Mouse (Mus musculus) mesoderm, embryonic 11.5 days (tissue): ENCODE results near the gene Phykpl.
"Not testable (repeated sequence)": the region's sequence is repeated elsewhere in the genome, so short reads cannot be mapped to it uniquely, and the experiment has no call there.

Source experiments
- DNase-seq: peaks from one replicate; pipeline ENCODE4 v3.0.0-alpha.2; 2012; ENCODE audit warnings: low read depth, low spot score

Phykpl gene

DNA sequence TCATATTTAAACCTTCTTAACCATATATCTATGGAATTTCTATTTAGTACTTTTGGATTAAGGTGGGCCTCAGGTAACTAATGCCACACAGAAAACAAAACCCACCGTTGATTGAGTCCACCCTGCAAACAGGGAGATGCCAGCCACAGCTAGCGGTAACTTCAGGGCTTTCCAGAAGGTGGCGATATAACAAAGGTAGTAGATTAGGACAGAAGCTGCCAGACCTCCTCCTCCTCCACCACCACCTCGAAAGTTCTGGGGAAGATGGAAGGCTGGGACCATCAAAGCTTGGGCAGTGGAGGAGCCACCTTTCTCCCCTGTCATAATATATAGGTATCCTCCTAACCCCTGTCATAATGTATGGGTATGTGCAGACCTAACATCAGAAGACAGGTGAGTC is 33.1 kb downstream of the Phykpl start:
- DNase-seq = peak; percentile 72

DNA sequence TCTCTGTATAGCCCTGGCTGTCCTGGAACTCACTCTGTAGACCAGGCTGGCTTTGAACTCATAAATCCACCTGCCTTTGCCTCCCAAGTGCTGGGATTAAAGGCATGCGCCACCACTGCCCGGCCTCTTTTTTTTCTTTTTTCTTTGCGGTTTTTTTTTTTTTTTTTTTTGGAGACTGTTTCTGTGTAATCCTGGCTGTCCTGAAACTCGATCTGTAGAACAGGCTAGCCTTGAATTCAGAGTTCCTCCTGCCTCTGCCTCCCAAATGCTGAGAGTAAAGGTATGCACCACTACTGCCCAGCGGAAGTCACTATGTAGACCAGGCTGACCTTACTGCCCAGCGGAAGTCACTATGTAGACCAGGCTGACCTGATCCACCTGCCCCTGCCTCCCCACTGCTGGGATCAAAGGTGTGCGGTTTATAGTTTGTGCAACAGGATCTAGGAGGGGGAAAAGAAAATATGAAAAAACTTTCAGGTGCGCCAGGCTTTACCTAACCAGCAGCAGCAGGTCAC is 34.4 kb downstream of the Phykpl start:
- no peak for DNase-seq

DNA sequence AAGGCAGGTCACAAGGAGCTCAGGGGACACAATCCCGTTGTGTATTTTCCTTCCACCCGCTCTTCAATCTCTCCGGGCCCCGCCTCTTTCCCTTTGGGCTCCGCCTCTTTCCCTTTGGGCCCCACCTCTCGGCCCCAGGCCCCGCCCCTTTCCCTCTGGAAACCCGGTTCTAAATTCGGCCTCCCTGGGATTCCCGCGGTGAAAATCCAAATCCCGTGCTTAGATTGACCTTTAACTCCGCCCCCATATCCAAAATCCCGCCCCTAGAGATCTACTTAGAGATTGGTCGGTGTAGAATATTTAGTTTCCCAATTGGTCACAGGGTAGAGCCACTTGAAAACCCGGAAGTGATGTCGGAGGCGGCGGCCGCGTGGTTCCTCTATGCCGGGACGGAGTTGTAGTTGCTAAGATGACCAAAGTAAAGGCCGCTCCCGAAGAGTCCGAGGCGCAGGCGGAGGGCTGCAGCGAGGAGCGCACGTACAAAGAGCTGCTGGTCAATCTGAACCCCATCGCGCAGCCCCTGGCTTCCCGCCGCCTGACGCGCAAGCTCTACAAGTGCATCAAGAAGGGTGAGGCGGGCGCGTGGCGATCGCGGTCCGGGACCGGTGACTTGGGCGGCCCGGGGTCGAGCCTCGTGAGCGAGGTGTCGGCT is 35.0 kb downstream of the Phykpl start, which contains the start of gene Nhp2:
TSS of gene Nhp2 (plus strand) at position 327 of the 652 bp plus-strand sequence.
- peak; percentile 98 for DNase-seq

DNA sequence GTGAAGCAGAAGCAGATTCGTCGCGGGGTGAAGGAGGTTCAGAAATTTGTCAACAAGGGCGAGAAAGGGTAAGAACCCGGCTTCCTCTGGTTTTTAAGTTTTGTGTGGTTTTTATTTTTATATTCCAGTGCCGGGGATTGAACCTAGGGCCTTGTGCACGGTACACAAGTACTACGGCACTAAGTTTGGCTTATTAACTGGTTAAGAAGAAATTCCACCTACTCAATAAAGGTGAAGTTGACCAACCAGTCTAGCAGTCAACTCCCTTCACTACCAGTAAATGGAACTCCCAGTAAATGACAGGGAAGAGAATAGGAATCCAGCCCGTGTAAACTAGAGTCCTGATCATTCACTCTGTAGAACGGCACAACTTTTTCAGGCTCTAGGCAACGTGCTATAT is 35.5 kb downstream of the Phykpl start:
- DNase-seq = no peak

GRCm38 (mm10) chr11:51621776-51622175 is 37.2 kb downstream of the Phykpl start:
- no peak for DNase-seq

DNA sequence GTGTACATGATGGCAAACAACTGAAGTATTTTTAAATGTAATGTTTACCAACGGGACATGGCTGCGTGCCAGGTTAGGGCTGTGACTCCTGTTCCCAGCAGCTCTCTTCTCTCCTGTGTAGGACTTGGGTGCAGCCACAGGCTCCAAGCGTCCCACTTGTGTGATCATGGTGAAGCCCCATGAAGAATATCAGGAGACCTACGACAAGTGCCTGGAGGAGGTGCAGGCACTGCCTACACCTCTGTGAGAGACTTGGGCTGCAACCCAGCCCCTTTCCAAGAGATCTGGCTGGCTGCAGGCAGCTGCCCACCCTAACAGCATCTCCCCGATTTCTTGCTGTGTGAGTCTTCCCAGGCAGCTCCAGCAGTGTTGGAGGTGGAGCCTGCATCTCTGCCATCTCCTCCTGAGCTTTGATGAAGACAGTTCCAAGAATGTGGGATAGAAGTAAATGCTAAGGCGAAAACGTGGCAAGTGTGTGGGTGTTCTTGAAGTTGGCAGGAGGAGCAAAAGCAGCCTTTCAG is 38.5 kb downstream of the Phykpl start:
- DNase-seq = no peak

- no peak for DNase-seq
Measured at GRCm38 (mm10) chr11:51625187-51625820, 40.7 kb downstream of the Phykpl start.

DNA sequence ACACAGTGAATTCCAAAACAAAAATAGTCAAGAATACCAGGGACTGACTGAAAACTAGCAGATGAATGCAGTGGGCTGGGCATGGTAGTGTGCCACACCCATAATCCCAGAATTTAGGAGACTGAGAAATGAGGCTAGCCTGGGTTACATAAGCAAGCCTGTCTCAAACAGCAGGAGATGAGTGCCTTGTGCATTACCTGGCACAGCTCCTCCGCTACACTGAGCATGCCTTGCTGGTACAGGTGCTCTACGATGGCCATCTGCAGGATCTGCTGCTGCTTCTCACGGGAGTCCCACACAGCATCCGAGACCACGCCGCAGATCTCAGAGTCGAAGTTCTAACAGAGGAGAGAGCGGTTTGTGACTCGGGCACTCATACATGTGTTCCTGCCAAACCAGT is 42.9 kb downstream of the Phykpl start:
- no peak for DNase-seq

- no peak for DNase-seq
Measured at GRCm38 (mm10) chr11:51627907-51628306, 43.4 kb downstream of the Phykpl start.

DNA sequence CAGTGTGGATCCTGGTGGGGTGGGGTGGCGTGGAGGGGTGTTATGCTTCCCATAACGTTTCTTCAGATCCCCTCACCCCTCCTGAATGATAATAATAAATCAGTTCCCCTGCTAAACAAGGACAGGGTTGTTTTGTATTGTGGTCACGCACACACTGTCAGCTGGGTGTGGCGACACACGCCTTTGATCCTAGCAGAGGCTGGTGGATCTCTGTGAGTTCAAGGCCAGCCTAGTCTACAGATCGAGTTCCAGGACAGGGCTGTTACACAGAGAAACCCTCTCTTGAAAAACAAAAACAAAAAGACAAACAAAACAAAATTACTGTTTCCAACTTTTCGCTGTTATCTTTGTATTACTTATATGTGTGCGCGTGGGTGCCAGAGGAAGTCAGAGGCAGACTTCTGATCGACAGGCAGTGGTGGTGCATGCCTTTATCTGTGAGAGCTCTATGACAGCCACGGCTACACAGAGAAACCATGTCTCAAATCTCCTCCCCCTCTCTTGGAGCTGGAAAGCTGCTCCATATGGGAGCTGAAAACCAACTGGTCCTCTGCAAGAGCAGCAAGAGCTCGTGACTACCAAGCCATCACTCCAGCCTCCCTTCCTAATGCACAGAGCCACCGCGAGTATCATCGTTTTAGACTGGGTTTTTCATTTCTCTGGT is 45.2 kb downstream of the Phykpl start:
- no peak for DNase-seq

DNA sequence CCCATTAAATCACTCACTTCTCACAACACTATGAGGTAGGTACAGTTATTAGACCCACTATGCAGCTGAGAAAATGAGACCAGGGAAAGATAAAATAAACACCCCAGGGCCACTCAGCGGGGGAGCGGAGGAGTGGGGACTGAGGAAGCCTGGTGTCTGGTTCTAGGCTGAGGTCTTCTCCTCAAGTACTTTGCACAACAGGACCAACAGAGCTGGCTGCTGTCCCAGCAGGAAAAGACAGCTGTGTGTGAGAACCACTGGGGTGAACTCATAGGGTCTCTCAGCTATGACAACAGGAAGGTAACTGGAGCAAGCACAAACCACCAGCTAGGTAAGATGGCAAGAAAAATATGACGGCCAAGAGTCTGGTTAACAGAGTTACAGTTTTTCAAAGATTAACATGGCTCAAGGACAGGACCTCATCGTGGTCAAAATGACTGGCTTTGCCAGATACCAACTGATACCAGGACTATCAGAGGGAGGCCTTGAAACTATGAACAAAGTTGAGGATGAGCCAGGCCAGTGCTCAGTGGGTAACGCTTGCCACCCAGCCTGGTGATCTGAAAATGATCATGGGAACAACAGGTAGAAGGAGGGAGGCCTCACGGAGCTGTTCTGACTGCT is 47.7 kb downstream of the Phykpl start:
- DNase-seq = no peak

DNA sequence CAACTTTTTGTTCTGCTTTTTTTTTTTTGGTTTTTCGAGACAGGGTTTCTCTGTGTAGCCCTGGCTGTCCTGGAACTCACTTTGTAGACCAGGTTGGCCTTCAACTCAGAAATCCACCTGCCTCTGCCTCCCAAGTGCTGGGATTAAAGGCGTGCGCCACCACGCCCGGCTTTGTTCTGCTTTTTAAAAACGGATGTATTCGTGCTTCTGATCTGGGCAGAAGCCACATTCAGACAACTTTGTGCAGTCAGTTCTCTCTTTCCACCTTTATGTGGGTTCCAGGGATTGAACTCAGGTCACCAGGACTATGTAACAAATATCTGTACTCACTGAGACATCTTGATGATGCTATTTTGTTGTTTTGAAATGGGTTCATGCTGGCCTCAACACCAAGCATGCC is 48.6 kb downstream of the Phykpl start:
- DNase-seq = not testable (repeated sequence)

- DNase-seq = no peak
Measured at GRCm38 (mm10) chr11:51633721-51634120, 49.2 kb downstream of the Phykpl start.

DNA sequence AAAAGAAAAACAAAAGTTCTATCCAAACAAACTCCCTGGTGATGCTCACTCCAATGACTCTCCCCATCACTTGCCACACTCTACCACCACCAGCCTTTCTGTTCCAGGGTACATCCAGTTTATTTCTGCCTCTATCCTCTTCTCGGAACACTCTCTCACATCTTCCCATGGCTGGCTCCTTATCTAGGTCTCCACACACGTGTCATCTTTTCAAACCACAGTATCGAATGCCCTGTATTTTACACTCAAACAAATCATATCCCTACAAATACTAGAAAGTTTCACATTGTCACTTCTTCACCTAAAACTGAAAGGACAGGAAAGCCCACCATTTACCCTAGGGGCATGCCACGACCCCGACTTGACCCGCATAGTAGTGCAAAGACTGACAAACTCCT is 50.6 kb downstream of the Phykpl start:
- DNase-seq = no peak

GRCm38 (mm10) chr11:51635525-51636322 is 51.2 kb downstream of the Phykpl start, which contains the start of gene Rmnd5b:
TSS of gene Rmnd5b (minus strand) at chr11:51635896.
- DNase-seq = peak; percentile 87

- peak; percentile 79 for DNase-seq
Measured at GRCm38 (mm10) chr11:51636323-51636684, 51.7 kb downstream of the Phykpl start.

DNA sequence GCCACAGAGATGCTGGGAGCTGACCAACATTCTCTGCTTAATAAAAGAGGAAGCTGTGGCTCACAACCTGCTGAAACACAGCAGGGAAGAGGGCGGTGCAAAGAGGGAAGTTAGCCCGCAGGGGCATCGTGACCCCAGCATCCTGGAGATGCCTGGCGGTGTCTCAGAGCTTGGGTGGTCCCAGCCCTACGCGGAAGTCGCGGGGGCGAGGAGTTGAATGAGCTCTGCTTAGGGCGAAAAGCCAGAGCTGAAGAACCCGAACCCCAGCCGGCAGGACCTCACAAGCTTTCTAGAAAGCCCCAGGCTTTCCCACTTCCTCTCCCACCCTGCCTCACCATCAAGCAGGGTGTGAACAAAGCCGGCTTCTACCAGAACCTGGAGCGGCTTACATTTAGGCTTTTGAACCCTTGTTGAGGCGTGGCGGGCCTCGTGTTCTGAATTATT is 53.4 kb downstream of the Phykpl start:
- DNase-seq = peak; percentile 82

GRCm38 (mm10) chr11:51638497-51638896 is 53.9 kb downstream of the Phykpl start:
- DNase-seq = no peak

- DNase-seq = no peak
Measured at GRCm38 (mm10) chr11:51640748-51641147, 56.2 kb downstream of the Phykpl start.

DNA sequence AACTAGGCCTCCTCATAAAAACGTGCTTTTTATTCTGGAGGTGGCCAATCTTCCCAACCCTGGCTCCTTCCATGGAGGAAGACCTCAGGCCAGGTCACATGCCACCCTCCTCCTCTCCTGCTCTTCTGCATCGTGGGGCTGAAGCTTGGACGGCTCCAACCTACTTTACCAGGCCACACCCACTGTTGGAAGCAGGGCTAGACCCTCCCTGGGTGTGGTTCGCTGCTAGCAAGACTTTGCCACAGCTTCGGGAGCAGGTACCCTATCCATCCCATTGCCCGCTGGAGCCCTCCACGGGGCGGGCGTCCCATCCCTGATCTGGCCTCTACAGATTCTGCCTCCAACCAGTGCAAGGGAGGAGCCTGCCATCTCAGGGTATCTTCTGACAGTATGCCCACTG is 58.6 kb downstream of the Phykpl start:
- no peak for DNase-seq

- no peak for DNase-seq
Measured at GRCm38 (mm10) chr11:51643761-51644160, 59.2 kb downstream of the Phykpl start.
